Mouse (Mus musculus) lung, postnatal 25 days (tissue): Measurements from ENCODE around the gene Gpx1.

Experiments used
- DNase-seq: peaks from one replicate; pipeline ENCODE4 v3.0.0; 2022; ENCODE audit warnings: low spot score

The Gpx1 gene

DNA sequence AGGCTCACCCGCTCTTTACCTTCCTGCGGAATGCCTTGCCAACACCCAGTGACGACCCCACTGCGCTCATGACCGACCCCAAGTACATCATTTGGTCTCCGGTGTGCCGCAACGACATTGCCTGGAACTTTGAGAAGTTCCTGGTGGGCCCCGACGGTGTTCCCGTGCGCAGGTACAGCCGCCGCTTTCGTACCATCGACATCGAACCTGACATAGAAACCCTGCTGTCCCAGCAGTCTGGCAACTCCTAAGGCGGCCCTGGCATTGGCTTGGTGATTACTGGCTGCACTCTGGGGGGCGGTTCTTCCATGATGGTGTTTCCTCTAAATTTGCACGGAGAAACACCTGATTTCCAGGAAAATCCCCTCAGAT is 1.2 kb downstream of the Gpx1 start:
- DNase-seq: no peak

DNA sequence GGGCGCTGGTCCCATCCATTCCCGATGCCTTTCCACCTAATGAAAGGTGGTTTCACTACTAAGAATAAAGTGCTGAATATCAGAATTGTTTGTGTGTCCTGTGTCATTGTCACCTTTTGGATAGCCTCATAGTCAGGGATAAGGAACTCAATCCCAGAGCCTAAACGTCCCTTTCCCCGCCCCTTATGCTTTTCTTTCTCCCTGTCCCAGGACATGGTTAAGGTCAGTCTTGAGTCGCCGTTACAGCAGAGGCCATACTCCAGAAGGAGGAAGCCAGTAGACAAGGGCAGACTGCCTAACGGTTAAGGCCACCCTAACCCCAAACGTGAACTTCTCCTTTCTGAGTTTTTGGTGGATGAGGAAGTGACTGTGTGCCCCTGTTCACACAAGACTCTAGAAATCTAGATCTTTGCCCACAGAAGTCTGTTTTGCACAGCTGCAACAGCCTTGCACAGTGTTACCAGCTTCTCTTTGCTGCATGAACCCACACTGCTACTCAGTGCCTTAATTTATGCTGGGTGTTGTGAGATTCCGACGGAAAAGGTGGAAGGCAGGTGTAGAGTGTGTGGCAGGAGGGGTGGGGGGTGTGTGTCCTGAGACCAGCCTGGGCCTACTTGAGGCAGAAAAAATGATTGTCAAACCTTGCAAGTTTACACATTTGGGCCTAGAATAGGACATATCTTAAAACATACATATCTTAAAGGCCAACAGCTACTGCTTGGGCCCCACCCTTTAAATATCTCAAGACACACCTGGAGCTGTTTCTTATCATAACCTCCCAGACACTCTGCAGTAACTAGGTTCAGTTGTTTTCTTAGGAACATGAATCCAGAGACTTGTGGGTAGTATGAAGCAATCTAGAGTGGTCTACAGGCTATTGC is 1.8 kb downstream of the Gpx1 start:
- peak; percentile 72 for DNase-seq

DNA sequence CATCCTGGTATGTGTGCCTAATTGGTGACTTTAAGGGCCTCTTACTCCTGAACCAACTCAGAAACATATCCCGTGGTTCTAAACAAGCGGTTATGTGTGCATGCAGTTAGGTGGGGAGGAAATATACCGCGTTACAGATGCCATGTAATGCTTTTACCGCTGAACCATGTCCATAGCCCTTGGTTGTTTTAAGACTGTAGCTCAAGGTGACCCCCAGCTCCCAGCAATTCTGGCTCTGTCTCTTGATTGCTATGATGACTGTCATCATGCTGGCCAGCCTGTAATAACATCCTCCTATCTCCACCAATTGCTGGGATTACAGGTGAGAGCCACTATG is 2.4 kb downstream of the Gpx1 start:
- no peak for DNase-seq

DNA sequence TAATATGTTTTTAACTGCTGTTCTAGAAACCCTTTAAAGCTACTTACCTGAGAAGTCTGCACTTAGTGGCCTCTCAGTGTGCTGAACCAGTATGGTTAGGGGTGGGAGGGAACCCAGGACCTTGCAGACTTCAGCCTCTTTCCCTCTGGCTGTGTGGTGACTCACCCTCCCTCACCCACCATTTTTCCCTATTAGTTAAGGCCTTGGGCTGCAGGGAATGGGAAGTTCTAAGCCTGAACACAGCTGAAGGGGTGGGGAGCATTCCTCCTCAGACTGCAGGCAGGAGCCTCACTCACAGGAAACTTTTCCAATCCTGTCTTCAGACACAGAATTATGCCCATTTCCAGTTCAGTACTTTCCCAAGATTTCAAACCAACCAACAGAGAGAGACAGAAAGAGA is 3.1 kb downstream of the Gpx1 start:
- no peak for DNase-seq

DNA sequence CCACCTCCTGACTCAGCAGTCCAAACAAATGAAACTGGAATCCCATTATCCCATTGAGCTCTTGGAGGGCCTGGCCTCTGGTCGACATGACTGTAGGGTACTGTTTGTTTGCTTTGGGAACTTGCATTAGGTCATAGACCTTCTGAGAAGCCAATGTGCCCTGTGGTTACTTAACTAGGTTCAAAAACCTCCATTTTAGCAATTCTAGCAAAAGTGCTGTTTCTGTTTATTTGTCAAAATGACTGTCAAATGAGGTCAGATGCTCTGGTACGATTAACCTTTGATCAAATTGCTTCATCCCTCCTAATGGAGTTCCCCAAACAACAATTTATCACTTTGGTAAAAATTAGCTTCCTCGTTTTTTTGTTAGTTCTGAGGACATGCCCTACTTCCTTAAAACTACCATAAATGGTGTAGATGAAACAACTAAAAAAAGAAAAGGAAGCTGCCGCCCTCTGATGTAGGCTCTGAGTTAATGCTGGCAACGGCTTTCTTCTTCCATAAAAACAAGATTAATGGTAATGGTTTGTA is 3.7 kb downstream of the Gpx1 start:
- DNase-seq: peak; percentile 61

DNA sequence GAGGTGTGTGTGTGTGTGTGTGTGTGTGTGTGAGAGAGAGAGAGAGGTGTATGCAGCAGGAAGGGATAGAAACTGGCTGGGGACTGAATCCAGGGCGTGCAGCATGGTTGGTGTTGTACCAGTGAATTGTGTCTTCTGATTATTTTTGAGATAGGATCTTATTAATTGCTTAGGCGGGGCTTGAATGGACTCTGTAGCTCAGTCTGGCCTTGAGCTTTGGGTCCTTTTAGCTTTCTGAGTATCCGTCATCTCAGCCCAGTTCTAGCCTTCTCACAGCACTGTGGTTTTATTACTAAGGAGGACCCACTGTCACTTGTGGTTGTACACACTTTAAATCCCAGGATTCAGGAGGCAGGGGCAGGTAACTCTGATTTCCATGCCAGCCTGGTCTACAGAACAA is 4.6 kb downstream of the Gpx1 start:
- DNase-seq: no peak

DNA sequence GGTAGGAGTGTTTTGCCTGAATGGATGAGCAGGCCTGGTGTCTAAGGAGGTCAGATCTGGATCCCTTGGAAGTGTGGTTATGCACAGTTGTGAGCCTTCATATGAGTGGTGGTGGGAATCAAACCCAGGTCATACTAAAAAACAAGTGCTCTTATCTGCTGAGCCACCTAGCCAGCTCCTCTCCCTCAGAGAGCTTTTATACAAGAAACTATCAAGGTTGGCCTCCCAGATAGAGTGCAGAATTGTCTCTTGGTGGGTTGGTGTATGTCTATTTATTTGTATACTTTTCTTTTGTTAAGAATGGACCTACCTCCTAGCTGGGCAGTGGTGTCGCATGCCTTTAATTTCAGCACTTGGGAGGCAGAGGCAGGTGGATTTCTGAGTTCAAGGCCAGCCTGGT is 5.1 kb downstream of the Gpx1 start:
- DNase-seq: no peak

DNA sequence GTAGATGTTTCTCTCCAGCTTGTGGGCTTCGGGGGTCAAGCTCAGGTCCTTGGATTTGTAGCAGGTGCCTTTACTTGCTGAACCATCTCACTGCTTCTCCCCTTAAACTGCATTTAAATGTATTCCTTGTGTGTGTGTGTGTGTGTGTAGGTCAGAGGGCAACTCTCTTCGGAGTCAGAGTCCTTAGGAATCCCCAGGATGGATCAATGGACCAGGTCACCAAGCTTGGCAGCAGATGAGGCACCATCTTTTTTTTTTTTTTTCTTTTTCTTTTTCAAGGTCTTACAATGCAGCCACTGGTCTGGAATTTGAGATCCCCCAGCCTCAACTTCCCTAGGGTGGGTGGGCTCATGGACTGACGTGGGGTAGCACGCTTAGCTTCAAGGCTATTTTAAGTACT is 5.8 kb downstream of the Gpx1 start:
- no peak for DNase-seq

DNA sequence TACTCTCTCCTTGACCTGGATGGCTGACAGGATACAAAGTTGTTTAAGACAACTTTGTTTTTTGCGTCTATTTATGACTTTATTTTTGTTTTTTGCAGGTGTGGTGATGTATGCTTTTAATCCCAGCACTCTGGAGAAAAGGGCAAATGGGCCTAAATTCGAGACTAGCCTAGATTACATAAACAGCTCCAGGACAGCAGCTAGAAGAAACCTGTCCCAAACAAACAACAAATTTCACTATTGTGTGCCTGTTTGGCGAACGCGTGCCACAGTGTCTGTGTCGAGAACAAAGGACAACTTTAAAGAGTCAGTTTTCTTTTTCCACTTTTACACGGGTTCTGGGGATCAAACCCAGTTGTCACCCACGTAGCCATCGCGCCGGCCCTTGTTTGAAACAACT is 8.3 kb downstream of the Gpx1 start:
- peak; percentile 12 for DNase-seq

DNA sequence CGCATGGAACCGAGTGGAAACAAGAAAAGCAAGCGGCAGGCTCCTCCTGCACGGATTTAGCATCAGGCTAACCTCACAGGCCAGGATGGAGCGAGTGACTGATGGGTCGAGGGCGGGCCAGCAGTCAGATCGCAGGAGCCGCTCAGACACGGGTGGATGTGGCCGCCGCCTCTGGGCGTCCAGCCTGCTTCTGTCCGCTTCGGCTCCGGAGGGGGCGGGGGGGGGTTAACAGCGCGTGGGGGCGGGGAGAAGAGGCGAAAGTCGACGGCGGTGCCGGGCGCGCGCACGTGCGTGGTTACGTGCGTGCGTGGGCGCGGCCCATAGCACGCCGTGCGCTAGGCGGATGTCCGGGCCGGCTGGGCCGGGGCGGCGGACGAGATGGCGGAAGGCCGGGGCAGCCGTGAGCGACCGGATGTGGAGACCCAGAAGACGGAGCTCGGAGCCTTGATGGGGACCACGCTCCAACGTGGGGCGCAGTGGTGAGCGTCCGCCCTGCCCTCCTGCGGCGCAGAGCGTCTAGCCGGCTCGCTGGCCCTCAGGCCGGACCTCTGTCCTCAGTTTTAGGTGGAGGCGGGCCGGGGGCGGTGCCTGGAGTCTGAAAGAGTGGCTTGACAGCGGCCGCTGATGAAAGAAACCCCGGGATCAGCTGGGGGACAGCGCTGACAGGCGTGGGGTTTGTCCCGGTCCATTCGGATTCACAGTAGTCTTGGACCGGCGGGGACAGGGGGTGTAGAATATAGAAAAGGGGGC is 9.0 kb downstream of the Gpx1 start, which contains the start of gene Usp4:
Usp4 (plus strand) TSS at position 314 of the 750 bp plus-strand sequence.
- DNase-seq: peak; percentile 88

DNA sequence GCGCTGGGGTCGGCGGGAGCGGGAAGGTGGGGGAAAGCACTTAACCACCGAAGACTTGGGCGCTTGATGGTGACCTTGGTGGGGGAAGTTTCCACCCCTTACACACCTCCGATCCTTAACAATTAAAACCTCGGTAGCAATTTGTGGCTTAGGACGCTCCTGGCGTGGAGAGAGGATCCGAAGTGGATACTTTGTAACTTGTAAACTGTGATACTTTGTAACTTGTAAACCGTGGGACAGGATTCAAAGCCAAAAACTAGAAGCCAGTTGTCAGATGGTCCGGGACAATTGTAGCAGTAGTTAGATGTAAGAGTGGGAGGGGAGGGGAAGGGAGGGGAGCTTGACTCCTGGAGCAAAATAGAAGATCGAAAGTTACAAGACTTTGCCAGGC is 9.6 kb downstream of the Gpx1 start:
- no peak for DNase-seq

DNA sequence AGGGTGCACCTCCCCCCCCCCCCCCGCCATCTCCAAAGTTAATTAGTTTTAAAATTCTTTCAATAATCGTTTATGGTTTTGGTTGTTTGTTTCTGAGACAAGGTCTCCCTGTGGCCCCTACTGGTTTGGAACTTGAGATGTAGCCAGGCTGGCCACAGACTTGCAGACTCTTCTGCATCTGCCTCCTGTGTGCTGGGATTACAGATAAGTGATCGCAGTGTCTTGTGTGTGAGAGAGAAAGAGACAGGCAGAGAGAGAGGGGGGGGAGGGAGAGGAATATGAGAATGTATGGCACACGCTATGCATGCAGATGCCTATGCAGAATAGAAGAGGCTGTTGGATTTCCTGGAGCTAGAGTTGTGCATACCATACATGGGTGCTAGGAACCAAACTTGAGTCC is 11.0 kb downstream of the Gpx1 start:
- no peak for DNase-seq

DNA sequence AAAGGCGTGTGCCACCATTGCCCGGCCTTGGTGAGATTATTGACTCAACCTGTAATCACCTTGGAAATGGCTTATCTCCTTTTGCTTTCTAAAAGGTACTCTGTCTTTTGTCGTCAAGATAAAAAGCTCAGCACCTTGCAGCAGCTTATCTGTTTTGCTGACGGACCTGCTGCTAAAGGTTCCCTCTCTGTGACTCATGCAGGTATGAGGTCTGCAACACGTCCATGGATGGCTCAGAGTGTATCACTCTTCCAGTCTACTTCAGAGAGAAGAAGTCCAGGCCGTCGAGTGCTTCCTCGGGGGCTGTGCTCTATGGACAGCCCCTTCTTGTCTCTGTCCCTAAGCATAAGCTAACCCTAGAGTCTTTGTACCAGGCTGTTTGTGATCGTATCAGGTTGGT is 39.5 kb downstream of the Gpx1 start:
- no peak for DNase-seq

DNA sequence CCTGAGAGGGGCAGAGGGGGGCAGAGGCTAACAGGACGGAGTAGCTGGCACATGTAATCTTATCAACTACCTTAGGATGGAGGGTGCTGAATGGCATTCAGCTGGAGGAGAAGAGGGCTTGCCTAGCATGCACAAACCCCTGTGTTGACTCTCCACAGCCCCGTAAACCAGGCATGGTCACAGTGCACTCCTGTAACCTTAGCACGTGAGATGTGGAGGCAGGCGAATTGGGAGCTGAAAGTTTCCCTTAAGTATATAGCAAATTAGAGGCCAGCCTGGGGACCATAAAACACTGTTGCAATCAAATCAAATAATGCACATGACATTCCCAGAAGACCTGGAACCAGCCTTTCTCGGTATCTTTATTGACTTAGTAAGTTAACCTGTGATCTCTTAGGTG is 40.0 kb downstream of the Gpx1 start:
- no peak for DNase-seq

DNA sequence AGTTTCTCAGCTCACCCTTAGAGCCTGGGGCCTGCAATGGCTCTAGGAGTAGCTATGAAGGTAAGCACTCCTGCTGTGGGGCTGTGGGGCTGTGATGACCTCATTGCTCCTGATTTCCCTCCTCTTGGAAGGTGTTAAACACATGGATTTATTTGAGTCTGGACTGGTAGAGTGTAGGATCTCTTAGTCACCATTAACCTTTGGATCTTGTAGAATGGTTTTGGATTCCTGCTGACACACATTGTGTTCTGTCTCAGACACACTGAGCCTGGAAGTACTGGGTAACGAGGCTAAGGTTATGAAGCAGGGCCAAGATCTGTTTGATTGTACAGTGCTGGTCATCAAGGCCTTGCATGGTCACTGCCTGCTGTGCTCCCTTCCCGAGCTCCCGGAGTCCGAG is 40.6 kb downstream of the Gpx1 start:
- DNase-seq: no peak

DNA sequence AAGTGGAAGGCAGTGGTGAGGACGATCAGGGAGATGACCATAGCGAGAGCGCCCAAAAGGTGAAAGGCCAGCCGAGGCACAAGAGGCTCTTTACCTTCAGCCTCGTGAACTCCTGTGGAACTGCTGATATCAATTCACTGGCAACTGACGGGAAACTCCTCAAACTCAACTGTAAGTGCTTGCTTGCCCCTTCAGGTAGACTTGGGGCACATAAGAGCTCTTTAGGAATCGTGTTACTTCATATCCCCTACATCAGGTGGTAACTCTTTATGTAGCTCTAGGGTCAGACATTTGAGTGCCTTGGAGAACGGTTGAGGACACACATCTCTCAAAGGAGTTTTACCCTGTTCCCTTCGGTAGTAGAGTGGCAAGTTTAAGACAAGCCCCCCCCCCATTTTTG is 42.7 kb downstream of the Gpx1 start:
- DNase-seq: peak; percentile 66

DNA sequence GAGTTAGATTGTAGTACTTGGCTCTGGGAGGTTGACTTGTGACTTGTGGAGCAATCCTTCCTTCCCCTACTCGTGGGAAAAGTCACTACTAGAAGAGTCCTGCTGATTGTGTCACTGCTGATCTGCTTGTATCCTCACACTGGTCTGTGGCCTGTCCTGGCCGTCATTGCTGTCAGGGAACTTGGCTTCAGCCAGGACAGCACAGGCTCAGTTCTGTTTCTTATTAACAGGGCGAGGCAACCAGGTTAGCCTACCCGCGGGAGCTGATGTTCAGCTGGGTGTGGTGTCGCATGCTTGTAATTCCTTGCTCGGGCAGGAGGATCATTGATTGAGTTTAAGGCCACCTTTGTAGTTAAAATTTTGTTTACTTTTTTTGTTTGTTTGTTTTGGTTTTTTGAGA is 46.3 kb downstream of the Gpx1 start:
- no peak for DNase-seq

DNA sequence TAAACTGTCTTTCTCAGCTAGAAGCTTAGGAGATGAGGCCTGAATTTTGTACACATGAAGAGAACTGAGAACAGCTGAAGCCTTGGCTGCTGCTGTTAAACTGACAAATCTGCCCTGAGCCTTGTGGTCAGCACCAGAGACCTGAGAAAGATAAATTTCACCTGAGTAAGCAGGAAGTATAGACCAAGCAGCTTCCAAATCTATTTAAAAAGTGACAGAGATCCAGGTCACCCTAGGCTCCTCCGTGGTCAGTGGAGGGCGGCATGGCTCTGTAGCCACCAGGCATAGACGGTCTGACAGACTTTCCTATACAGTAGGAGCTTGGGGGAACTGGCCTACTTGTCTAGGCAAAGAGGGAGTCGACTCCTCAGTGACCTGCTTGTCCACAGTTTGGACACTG is 48.1 kb downstream of the Gpx1 start:
- DNase-seq: no peak

DNA sequence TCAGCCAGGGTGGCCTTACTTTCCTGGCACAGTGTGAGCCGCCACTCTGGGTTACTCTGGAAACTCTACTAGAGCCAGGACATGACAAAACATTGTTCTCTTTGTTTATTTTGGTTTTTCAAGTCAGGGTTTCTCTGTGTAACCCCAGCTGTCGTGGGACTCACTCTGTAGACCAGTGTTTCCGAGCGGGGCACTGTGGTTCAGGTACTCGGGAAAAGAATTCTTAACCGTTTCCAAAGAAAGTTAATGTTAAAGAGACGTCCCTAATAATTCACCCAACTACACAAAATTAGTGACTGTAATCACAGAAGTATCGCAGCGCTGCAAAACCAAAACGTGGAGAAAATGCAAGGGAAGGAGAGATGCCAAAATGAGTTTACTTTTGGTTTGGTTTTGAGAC is 49.9 kb downstream of the Gpx1 start:
- no peak for DNase-seq

DNA sequence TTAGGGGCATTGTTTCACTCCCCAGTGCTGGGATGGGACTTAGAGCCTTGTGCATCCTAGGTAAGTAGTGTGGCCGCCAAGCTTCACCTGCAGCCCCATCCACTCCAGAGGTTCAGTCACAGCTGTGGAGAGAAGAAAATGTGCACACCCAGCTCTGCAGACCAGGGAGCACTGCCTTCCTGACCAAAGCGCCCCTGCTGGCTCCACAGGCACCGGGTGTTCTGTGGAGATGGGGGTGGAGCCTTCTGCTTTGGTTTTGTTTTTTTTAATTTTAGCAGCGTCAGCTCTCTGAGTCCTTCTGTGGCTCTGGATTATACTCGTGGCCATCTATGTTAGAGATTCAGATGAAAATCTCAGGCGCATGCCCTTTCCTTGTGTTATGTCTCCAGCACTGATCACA is 50.5 kb downstream of the Gpx1 start:
- no peak for DNase-seq
